Mouse (Mus musculus) heart, embryonic 14.5 days (tissue): Measurements from ENCODE around the gene Cd19. TPM values are rescaled to one million over a fixed set of nuclear protein-coding genes. Genes with fewer than 3 reads are reported as not detected.

Source experiments
- ATAC-seq: fragments of 200-750 bp; cut with Nextera tagmentation; 2 replicates; pipeline ENCODE4 v1.8.0; 2017; ENCODE audit warnings: low read depth, moderate TSS enrichment; ENCODE audit not compliant: insufficient number of reproducible peaks, insufficient read depth, low FRiP score
- H3K27ac ChIP-seq, 2 experiments: fragments of 200-500 bp in 1 of 2; fragments of 300-500 bp in 1 of 2; sonication (generic) in 1 of 2; replicated peaks in 1 of 2; 2 replicates each; pipeline ENCODE4 v1.5.1; 2012 to 2014; ENCODE audit warnings: low read depth in 2 of 2, low read length in 2 of 2, control low read depth in 1 of 2, mild to moderate bottlenecking in 1 of 2, mixed read lengths in 1 of 2; ENCODE audit not compliant: control insufficient read depth in 1 of 2, insufficient read depth in 1 of 2
- H3K27me3 ChIP-seq: fragments of 300-500 bp; sonication (generic); 2 replicates; pipeline ENCODE4 v1.6.1; 2014; ENCODE audit warnings: mild to moderate bottlenecking, low read length, control low read depth; ENCODE audit not compliant: control insufficient read depth, insufficient read depth
- H3K36me3 ChIP-seq: fragments of 300-500 bp; sonication (generic); 2 replicates; pipeline ENCODE4 v1.6.1; 2014; ENCODE audit warnings: mild to moderate bottlenecking, control low read depth, low read length, mixed read lengths; ENCODE audit not compliant: control insufficient read depth, insufficient read depth
- H3K4me1 ChIP-seq, 2 experiments: fragments of 200-500 bp in 1 of 2; fragments of 300-500 bp in 1 of 2; sonication (generic) in 1 of 2; 2 replicates each; pipeline ENCODE4 v1.6.1; 2012 to 2014; ENCODE audit warnings: low read length in 2 of 2, control low read depth in 1 of 2, mixed read lengths in 1 of 2; ENCODE audit not compliant: control insufficient read depth in 2 of 2, insufficient read depth in 2 of 2
- H3K4me2 ChIP-seq: fragments of 300-500 bp; sonication (generic); 2 replicates; pipeline ENCODE4 v1.6.1; 2014; ENCODE audit warnings: mild to moderate bottlenecking, low read length
- H3K4me3 ChIP-seq, 2 experiments: fragments of 200-500 bp in 1 of 2; fragments of 300-500 bp in 1 of 2; sonication (generic) in 1 of 2; 2 replicates each; pipeline ENCODE4 v1.5.1; 2012 to 2014; ENCODE audit warnings: low read length in 2 of 2, mild to moderate bottlenecking in 2 of 2, control low read depth in 1 of 2, low read depth in 1 of 2, moderate library complexity in 1 of 2; ENCODE audit not compliant: control insufficient read depth in 1 of 2, insufficient read depth in 1 of 2
- H3K9ac ChIP-seq: fragments of 300-500 bp; sonication (generic); 2 replicates; pipeline ENCODE4 v1.6.1; 2014; ENCODE audit warnings: mild to moderate bottlenecking, low read length
- H3K9me3 ChIP-seq: fragments of 300-500 bp; sonication (generic); 2 replicates; pipeline ENCODE4 v1.6.1; 2016; ENCODE audit warnings: low read length, control low read depth; ENCODE audit not compliant: control insufficient read depth
- WGBS: fragments of 180-500 bp; shearing (Covaris S2); extraction: QIAGEN DNeasy Blood & Tissue Kit; methylation state at CpG from one replicate; pipeline ENCODE4 v1.1.7; 2014; 5-methylcytosine and 5-hydroxymethylcytosine counted together
- polyA plus RNA-seq: library from polyadenylated mRNA; unstranded; fragments of >200 nt; fragmentation: Nextera tagmentation; extraction: Ambion mirVana; gene quantifications from 2 replicates; pipeline ENCODE4 v1.2.1, GENCODE M21; 2014

The Cd19 gene
- polyA plus RNA-seq, 1 experiment from 2014 or later: not detected

GRCm38 (mm10) chr7:126430167-126430566 lies 15.5 kb upstream of the Cd19 start:
- no peak for ATAC-seq
- Histone ChIP-seq H3K27me3 (no peaks in the 10 kb centered on the region), H3K27ac (no peak overlapping the region), H3K4me2 (no peak overlapping the region), H3K4me3 (no peak overlapping the region), H3K9me3 (no peaks in the 10 kb centered on the region), H3K9ac (peak overlapping the region; percentile 73; the same call in 1 of the 2 replicates), H3K36me3 (peaks cover 26% of the 10 kb centered on the region), H3K4me1 (peaks cover 3 to 12% of the 10 kb centered on the region in 2 experiments)

GRCm38 (mm10) chr7:126429503-126429898 lies 14.8 kb upstream of the Cd19 start:
- 0 out of 4 replicates have a peak overlapping the region, but pooled peaks of 1 of the 2 experiments have one; percentile 2 for H3K27ac ChIP-seq
- H3K4me1 ChIP-seq: peaks cover 3 to 12% of the 10 kb centered on the region in 2 experiments
- H3K27me3 ChIP-seq: no peaks in the 10 kb centered on the region
- H3K9me3 ChIP-seq: no peaks in the 10 kb centered on the region
- peak overlapping the region; percentile 73 for H3K9ac ChIP-seq
- 33% methylated on average over 15 of the region's 15 CpGs for WGBS
- peaks cover 23% of the 10 kb centered on the region for H3K36me3 ChIP-seq
- ATAC-seq: no peak
- H3K4me3 ChIP-seq: peak overlapping the region; percentile 79 to 87
- H3K4me2 ChIP-seq: peak overlapping the region; percentile 87

GRCm38 (mm10) chr7:126428631-126429502 lies 14.2 kb upstream of the Cd19 start, which contains the start of gene Rabep2:
Gene Rabep2, plus strand, starts transcription at chr7:126428759.
- peak within 1 kb of the TSS; percentile 82 to 93 for H3K27ac ChIP-seq
- peaks cover 3 to 12% of the 10 kb centered on the region in 2 experiments for H3K4me1 ChIP-seq
- H3K9me3 ChIP-seq: no peaks in the 10 kb centered on the region
- WGBS: under 1% methylated on average over 76 of the region's 82 CpGs
- no peaks in the 10 kb centered on the region for H3K27me3 ChIP-seq
- H3K36me3 ChIP-seq: peaks cover 16% of the 10 kb centered on the region
- peak within 1 kb of the TSS; percentile 87 for H3K4me2 ChIP-seq
- peak within 1 kb of the TSS; percentile 73 for H3K9ac ChIP-seq
- peak; percentile 90 for ATAC-seq
- peak within 1 kb of the TSS; percentile 79 to 87 for H3K4me3 ChIP-seq

- no peaks in the 10 kb centered on the region for H3K9me3 ChIP-seq
- WGBS: 11% methylated on average over 4 of the region's 4 CpGs
Observed at GRCm38 (mm10) chr7:126428154-126428553, 13.5 kb upstream of the Cd19 start.

GRCm38 (mm10) chr7:126427323-126427860 lies 12.7 kb upstream of the Cd19 start:
- Histone ChIP-seq H3K4me2 (no peak overlapping the region), H3K27ac (no peak overlapping the region), H3K4me1 (peaks cover 3 to 12% of the 10 kb centered on the region in 2 experiments), H3K9ac (no peak overlapping the region), H3K9me3 (no peaks in the 10 kb centered on the region), H3K4me3 (no peak overlapping the region), H3K27me3 (no peaks in the 10 kb centered on the region), H3K36me3 (peaks cover 11% of the 10 kb centered on the region)
- no peak for ATAC-seq
- 41% methylated on average over 12 of the region's 13 CpGs for whole genome bisulfite sequencing

More at GRCm38 (mm10) chr7:126428154-126428553, 13.5 kb upstream of the Cd19 start:
- peak overlapping the region; percentile 87 for H3K4me2 ChIP-seq
- ATAC-seq: no peak
- peak overlapping the region; percentile 73 for H3K9ac ChIP-seq
- H3K36me3 ChIP-seq: peaks cover 11% of the 10 kb centered on the region
- peaks cover 3 to 12% of the 10 kb centered on the region in 2 experiments for H3K4me1 ChIP-seq
- peak overlapping the region; percentile 79 to 87 for H3K4me3 ChIP-seq
- peak overlapping the region; percentile 82 to 93 for H3K27ac ChIP-seq
- H3K27me3 ChIP-seq: no peaks in the 10 kb centered on the region

- Histone ChIP-seq H3K4me3 (no peak overlapping the region), H3K9ac (no peak overlapping the region), H3K9me3 (no peaks in the 10 kb centered on the region), H3K4me1 (peaks cover 0 to 5% of the 10 kb centered on the region in 2 experiments; a peak in 3 of 4 replicates), H3K27me3 (no peaks in the 10 kb centered on the region), H3K4me2 (no peak overlapping the region), H3K36me3 (no peaks in the 10 kb centered on the region), H3K27ac (no peak overlapping the region)
- ATAC-seq: no peak
- WGBS: 70% methylated on average over 6 of the region's 6 CpGs
Observed at GRCm38 (mm10) chr7:126424161-126424560, 9.5 kb upstream of the Cd19 start.

- Histone ChIP-seq H3K27ac (no peak overlapping the region), H3K4me2 (no peak overlapping the region), H3K36me3 (no peaks in the 10 kb centered on the region), H3K4me1 (no peaks in the 10 kb centered on the region), H3K9ac (no peak overlapping the region), H3K27me3 (no peaks in the 10 kb centered on the region), H3K9me3 (no peaks in the 10 kb centered on the region), H3K4me3 (no peak overlapping the region)
- 80% methylated on average over 5 of the region's 5 CpGs for WGBS
- no peak for ATAC-seq
Observed at GRCm38 (mm10) chr7:126421756-126422155, 7.1 kb upstream of the Cd19 start.
